Mouse (Mus musculus) forebrain, embryonic 13.5 days (tissue): ENCODE results near the gene Erc2. TPM values are rescaled to one million over a fixed set of nuclear protein-coding genes. Genes with fewer than 3 reads are reported as not detected.
A peak's percentile ranks its signal among the peaks of the same experiment; 100 is the strongest.
"Not testable (repeated sequence)": the region's sequence is repeated elsewhere in the genome, so short reads cannot be mapped to it uniquely, and the experiment has no call there.

Experiments
- ATAC-seq: fragments of 200-750 bp; cut with Nextera tagmentation; 2 replicates; pipeline ENCODE4 v1.8.0; 2017
- H3K27ac ChIP-seq: fragments of 300-500 bp; sonication (generic); 2 replicates; pipeline ENCODE4 v1.5.1; 2015; ENCODE audit warnings: inconsistent platforms, mild to moderate bottlenecking, moderate library complexity
- H3K27me3 ChIP-seq: fragments of 300-500 bp; sonication (generic); 2 replicates; pipeline ENCODE4 v1.6.1; 2015; ENCODE audit warnings: mild to moderate bottlenecking, inconsistent platforms
- H3K36me3 ChIP-seq: fragments of 300-500 bp; sonication (generic); 2 replicates; pipeline ENCODE4 v1.6.1; 2015; ENCODE audit warnings: mild to moderate bottlenecking, inconsistent platforms; ENCODE audit not compliant: poor library complexity, severe bottlenecking
- H3K4me1 ChIP-seq: fragments of 300-500 bp; sonication (generic); 2 replicates; pipeline ENCODE4 v1.6.1; 2015; ENCODE audit warnings: inconsistent platforms
- H3K4me2 ChIP-seq: fragments of 300-500 bp; sonication (generic); 2 replicates; pipeline ENCODE4 v1.6.1; 2015; ENCODE audit warnings: inconsistent platforms, mild to moderate bottlenecking, moderate library complexity
- H3K4me3 ChIP-seq: fragments of 300-500 bp; sonication (generic); 2 replicates; pipeline ENCODE4 v1.5.1; 2015; ENCODE audit warnings: mild to moderate bottlenecking, inconsistent platforms
- H3K9ac ChIP-seq: fragments of 300-500 bp; sonication (generic); 2 replicates; pipeline ENCODE4 v1.6.1; 2015; ENCODE audit warnings: mild to moderate bottlenecking, inconsistent platforms
- H3K9me3 ChIP-seq: fragments of 300-500 bp; sonication (generic); replicated peaks from 2 replicates; pipeline ENCODE4 v1.6.1; 2016; ENCODE audit warnings: inconsistent platforms
- WGBS: fragments of 180-500 bp; shearing (Covaris S2); methylation state at CpG from one replicate; pipeline ENCODE4 v1.1.7; 2015; 5-methylcytosine and 5-hydroxymethylcytosine counted together
- polyA plus RNA-seq: library from polyadenylated mRNA; unstranded; fragments of >200 nt; fragmentation: Nextera tagmentation; extraction: Ambion mirVana; gene quantifications from 2 replicates; pipeline ENCODE4 v1.2.1, GENCODE M21; 2015

Gene Erc2
- polyA plus RNA-seq: 45.7 and 49.8 TPM in 2 replicates

DNA sequence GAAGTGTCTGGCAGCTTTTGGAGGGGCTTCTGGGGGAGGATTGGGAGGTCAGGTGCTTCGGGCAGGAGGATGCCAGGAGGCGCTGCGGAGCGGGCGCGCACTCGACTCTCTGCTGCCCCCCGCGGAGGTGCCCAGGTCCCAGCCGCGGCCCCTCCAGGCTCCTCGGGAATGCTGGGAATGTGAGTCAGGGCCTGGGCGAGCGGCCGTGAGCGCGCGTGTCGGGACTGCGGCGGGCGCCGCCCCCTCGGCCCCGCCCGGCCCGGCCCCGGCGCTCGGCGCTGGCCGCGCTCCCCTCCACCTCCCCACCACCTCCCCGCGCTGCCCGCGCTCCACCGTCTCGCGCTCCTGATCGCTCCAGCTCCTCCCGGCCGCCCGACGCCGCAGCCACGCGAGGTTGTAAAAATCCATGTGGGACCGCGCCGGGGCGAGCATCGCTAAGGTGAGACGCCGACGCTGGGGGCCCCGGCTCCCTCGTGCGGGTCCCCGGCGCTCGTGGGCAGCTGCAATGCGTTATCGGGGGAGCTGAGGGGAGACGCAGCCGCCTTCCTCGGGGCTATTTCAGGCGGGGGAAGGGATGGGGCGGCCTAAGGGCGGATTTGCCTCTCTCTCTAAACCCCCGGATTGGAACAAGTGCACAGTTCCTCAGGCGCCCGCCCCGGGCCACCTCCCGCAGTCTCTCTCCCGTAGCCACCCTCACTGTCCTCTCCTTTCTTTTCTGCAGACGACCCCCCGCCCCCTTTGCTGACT is at the start of gene Erc2:
Gene Erc2 (plus strand): TSS at position 253 of the 747 bp plus-strand sequence.
- under 1% methylated on average over 41 of the region's 78 CpGs for WGBS
- H3K4me2 ChIP-seq: peak within 1 kb of the TSS; percentile 86
- peak within 1 kb of the TSS; percentile 84 for H3K27ac ChIP-seq
- peaks cover 13% of the 10 kb centered on the region for H3K4me1 ChIP-seq
- no peaks in the 10 kb centered on the region for H3K9me3 ChIP-seq
- H3K4me3 ChIP-seq: peak within 1 kb of the TSS; percentile 78
- no peaks in the 10 kb centered on the region for H3K27me3 ChIP-seq
- peak; percentile 95 for ATAC-seq
- H3K36me3 ChIP-seq: no peaks in the 10 kb centered on the region
- peak within 1 kb of the TSS; percentile 89 for H3K9ac ChIP-seq

DNA sequence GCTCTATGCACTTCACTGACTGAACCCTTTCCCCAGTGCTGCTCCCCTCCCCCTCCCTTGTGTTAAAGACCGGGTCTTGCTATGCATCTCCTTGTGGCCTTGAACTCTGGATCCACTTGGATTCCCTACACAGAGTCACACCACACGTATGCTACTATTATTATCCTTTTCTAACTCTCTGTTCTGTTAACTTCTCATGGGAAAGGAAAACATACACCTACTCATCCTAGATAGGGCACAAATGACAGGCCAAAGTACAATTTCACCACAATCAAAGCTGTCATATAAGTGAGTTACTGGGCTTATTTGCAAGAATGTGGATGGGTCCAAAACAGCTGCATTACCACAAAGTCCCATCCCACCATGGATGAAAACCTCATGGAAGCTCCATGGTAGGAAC is 43.8 kb upstream of the Erc2 start:
- Histone ChIP-seq H3K4me2 (no peak overlapping the region), H3K27ac (no peak overlapping the region), H3K4me3 (no peak overlapping the region), H3K27me3 (no peaks in the 10 kb centered on the region), H3K36me3 (no peaks in the 10 kb centered on the region), H3K9me3 (no peaks in the 10 kb centered on the region), H3K4me1 (no peaks in the 10 kb centered on the region), H3K9ac (no peak overlapping the region)
- no peak for ATAC-seq
- 90% methylated on average over 2 of the region's 2 CpGs for WGBS

DNA sequence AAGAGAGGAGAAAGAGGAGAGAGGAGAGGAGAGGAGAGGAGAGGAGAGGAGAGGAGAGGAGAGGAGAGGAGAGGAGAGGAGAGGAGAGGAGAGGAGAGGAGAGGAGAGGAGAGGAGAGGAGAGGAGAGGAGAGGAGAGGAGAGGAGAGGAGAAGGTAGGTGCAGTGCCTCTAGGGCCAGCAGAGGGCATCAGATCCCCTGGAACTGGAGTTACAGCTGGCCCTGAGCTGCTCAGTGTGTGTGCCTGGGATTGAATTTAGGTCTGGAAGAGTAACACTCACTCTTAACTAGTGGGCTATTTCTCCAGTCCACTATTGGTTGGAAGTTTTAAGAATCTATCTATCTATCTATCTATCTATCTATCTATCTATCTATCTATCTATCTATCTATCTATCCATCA is 32.6 kb upstream of the Erc2 start:
- H3K4me1 ChIP-seq, H3K36me3 ChIP-seq, H3K9me3 ChIP-seq, H3K4me2 ChIP-seq, ATAC-seq, H3K27ac ChIP-seq, H3K27me3 ChIP-seq, H3K9ac ChIP-seq, H3K4me3 ChIP-seq: not testable (repeated sequence)

DNA sequence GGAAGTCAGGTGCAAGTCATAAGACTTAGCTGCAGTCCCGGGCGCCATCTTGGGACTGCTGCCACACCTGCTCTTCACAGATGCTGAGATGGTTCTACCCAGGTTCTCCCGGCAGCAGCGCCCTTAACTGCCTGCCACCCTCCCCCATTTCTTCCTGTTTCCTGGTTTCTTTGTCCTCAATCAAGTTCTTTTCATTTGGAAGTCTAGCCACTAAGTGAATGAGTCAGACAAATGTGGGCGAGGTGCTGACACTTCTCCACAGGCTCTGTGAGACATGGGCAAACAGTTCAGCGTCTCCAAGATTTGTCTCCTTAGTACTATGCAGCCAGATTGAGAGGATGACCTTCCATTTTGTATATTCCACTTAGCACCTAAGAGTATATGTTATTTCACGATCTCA is 30.1 kb upstream of the Erc2 start:
- no peak overlapping the region for H3K4me2 ChIP-seq
- no peaks in the 10 kb centered on the region for H3K27me3 ChIP-seq
- H3K27ac ChIP-seq: no peak overlapping the region
- 89% methylated on average over 7 of the region's 7 CpGs for WGBS
- no peaks in the 10 kb centered on the region for H3K36me3 ChIP-seq
- no peak overlapping the region for H3K4me3 ChIP-seq
- 0 out of 2 replicates have a peak, but pooled peaks cover 4% of the 10 kb centered on the region for H3K9me3 ChIP-seq
- no peaks in the 10 kb centered on the region for H3K4me1 ChIP-seq
- ATAC-seq: no peak
- H3K9ac ChIP-seq: no peak overlapping the region

DNA sequence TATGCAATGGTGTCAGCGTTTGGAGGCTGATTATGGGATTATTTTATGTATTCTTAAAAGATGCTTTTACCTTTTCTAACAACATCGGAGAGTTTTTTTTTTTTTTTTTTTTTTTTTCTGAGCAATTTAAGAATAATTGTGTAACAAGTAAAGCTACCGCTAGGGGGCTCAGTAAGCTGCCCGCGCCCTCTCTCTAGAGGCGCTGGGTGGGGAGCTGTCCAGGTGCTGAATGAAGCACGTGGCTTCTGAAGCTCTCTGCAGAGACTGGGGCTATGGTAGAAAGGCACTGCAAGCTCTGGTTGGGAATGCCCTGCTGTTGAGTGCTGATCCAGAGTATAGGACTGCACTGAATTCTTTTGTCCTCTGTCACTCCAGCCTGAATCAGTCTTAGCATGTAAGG is 26.0 kb upstream of the Erc2 start:
- ATAC-seq: peak; percentile 84; the same call in 1 of the 2 replicates
- H3K9ac ChIP-seq: no peak overlapping the region
- 4% methylated on average over 7 of the region's 7 CpGs for WGBS

DNA sequence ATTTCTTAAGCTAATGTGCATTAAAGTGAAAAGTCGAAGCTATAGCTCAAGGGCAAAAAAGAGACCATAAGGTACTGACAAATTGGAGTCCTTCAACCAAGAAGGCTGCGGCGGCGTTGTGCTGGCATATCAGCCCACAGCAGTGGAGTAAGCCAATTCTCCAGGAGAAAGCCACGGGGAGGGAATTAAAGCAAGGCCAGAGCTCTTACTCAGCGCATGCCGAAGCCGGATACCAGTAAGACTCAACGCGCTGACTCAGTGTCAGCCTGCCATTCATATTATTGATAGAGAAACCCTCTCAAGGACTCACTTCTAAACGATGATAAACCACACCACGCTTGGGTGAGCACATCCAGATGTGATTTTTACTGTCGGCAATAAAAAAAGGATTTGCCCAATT is 20.1 kb upstream of the Erc2 start:
- no peak overlapping the region for H3K9ac ChIP-seq
- no peak for ATAC-seq
- H3K9me3 ChIP-seq: no peaks in the 10 kb centered on the region
- H3K36me3 ChIP-seq: no peaks in the 10 kb centered on the region
- H3K4me3 ChIP-seq: no peak overlapping the region
- WGBS: 79% methylated on average over 13 of the region's 13 CpGs
- no peak overlapping the region for H3K4me2 ChIP-seq
- H3K27me3 ChIP-seq: no peaks in the 10 kb centered on the region
- H3K27ac ChIP-seq: no peak overlapping the region
- no peaks in the 10 kb centered on the region for H3K4me1 ChIP-seq

More for the DNA sequence above, 26.0 kb upstream of the Erc2 start:
- Histone ChIP-seq H3K36me3 (no peaks in the 10 kb centered on the region), H3K4me3 (no peak overlapping the region), H3K27ac (no peak overlapping the region), H3K4me2 (no peak overlapping the region), H3K27me3 (no peaks in the 10 kb centered on the region), H3K4me1 (no peaks in the 10 kb centered on the region), H3K9me3 (0 out of 2 replicates have a peak, but pooled peaks cover 4% of the 10 kb centered on the region)

DNA sequence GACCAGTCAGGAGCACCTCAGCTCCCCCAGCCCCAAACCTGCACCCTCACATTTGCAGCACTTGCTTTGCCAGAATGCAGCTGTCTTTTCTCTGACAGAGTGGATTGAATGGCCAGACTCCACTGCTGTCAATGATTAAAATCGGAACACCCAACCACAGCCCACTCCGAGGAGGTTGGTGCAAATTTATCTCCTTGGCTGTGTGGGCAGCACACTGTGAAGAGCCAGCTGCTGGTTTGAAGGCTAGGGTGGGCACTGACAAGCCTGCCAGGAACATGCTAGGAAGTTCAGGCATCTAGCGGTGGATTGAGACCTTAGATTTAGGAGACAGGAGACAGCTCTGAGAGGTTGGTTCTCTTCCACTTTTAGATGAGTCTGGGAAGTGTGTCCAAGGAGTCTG is 14.8 kb upstream of the Erc2 start:
- Histone ChIP-seq H3K4me2 (no peak overlapping the region), H3K9ac (no peak overlapping the region), H3K9me3 (no peaks in the 10 kb centered on the region; the same call in 1 of the 2 replicates), H3K4me3 (no peak overlapping the region), H3K27me3 (no peaks in the 10 kb centered on the region), H3K36me3 (no peaks in the 10 kb centered on the region), H3K27ac (no peak overlapping the region), H3K4me1 (no peaks in the 10 kb centered on the region)
- 89% methylated on average over 3 of the region's 3 CpGs for WGBS
- no peak for ATAC-seq

DNA sequence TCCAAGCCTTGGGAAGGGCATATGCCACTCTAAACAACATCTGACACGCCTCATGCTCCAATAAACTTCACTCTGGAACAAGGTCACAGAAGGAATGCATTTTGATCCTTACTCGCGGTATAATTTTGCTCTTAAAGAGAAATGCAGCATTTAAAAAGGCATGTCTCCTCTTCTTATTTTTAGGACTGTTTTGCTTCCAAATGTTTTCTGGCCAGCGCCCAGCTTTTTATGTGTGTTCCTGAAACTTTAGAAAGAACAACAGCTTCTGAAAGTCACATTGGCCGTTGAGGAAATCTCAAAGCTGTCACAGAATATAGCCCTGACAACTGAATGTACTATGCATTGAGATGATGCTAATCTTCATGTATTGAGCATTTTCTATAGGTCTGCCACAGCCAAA is 8.5 kb upstream of the Erc2 start:
- Histone ChIP-seq H3K9me3 (no peaks in the 10 kb centered on the region; the same call in 1 of the 2 replicates), H3K9ac (no peak overlapping the region), H3K27ac (no peak overlapping the region), H3K4me3 (no peak overlapping the region), H3K36me3 (no peaks in the 10 kb centered on the region), H3K27me3 (no peaks in the 10 kb centered on the region), H3K4me2 (no peak overlapping the region), H3K4me1 (no peaks in the 10 kb centered on the region)
- ATAC-seq: no peak
- WGBS: 81% methylated on average over 5 of the region's 5 CpGs

DNA sequence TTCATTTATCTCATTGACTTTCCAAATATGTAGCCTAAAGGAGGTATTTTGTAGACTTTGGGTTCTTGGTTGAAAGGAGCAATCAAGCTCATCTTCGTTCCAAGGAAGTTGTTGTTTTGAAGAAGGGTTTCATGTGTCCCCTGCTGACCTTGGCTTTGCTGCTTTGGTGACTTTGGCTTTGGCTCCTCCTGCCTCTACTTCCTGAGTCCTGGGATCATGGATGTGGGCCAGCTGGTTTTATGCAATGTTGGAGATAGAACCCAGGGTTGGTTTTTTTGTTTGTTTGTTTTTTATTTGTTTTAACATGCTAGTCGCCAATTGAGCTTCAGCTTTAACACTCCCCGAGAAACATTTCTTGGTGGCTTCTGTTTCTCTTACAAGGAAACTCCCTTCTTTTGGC is 4.9 kb upstream of the Erc2 start:
- no peak overlapping the region for H3K27ac ChIP-seq

DNA sequence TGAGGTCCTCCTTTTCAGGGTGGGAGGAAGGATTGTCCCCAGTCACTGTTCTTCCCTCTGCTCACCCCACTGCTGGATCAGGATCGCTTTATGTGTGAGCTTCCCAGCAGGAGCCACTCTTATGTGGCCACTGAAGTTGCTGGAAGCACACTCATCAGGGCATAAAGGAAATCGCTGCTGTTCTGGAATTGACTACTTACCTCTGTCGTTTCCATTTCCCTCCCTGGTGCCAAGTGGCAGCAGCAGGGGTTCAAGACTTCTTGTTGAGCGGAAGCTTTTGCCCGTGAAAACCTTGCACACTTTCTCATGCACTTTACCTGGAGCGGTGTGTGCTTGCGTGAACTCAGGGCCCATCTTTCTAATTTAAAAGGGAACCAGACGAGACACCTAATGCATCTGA is 652 bp upstream of the Erc2 start:
- ATAC-seq: no peak
- Histone ChIP-seq H3K4me1 (peaks cover 13% of the 10 kb centered on the region), H3K4me2 (peak overlapping the region; percentile 86), H3K27me3 (no peaks in the 10 kb centered on the region), H3K36me3 (no peaks in the 10 kb centered on the region), H3K9me3 (no peaks in the 10 kb centered on the region), H3K27ac (no peak overlapping the region), H3K4me3 (peak overlapping the region; percentile 78; the same call in 1 of the 2 replicates), H3K9ac (no peak overlapping the region)
- WGBS: 46% methylated on average over 8 of the region's 8 CpGs

More for the DNA sequence above, 4.9 kb upstream of the Erc2 start:
- WGBS: 84% methylated on average over 3 of the region's 3 CpGs
- ATAC-seq: no peak
- Histone ChIP-seq H3K4me2 (no peak overlapping the region), H3K27me3 (no peaks in the 10 kb centered on the region), H3K9ac (no peak overlapping the region), H3K9me3 (no peaks in the 10 kb centered on the region), H3K4me1 (no peaks in the 10 kb centered on the region), H3K36me3 (no peaks in the 10 kb centered on the region), H3K4me3 (no peak overlapping the region)

DNA sequence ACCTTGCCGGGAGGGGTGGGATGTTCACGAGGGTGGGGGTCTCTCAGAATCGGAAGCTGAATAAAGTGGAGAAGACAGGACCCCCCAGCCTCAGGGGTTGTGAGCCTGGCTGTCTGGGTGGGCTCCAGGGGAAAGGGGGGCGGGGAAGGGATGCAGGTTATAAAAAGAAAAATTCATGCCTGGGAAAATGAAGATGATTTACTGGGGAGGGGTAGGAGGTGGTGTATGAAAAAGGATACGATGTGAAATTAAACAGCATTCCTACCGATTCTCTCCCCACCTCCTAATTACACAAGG is 643 bp downstream of the Erc2 start:
- Histone ChIP-seq H3K4me2 (peak overlapping the region; percentile 86), H3K27ac (peak overlapping the region; percentile 84), H3K27me3 (no peaks in the 10 kb centered on the region), H3K4me1 (peaks cover 13% of the 10 kb centered on the region), H3K9ac (peak overlapping the region; percentile 89), H3K36me3 (no peaks in the 10 kb centered on the region), H3K4me3 (peak overlapping the region; percentile 78), H3K9me3 (no peaks in the 10 kb centered on the region)
- no peak; the same call in 1 of the 2 replicates for ATAC-seq
- WGBS: 0% methylated on average over 6 of the region's 6 CpGs

DNA sequence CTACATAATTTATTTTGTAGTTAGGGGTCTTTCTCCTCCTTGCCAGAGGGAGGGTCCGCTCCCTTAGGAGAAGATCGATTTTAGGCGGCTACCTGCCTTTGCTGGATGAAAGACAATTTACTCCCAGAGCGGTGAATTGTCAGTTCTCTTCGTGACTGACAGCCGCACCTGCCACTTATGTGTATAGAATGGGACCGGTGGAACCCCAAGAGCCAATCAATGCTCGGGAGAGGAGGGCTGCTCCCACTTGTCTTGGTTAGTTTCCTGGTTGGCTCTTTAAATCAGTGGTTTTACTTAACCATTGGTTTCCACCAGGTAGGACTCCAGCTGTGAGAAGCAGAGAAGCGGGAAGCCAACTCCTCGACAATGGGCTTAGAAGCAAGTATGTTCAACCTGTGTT is 1.1 kb downstream of the Erc2 start:
- Histone ChIP-seq H3K9me3 (no peaks in the 10 kb centered on the region), H3K27ac (peak overlapping the region; percentile 84; the same call in 1 of the 2 replicates), H3K4me3 (peak overlapping the region; percentile 78), H3K4me1 (peaks cover 13% of the 10 kb centered on the region), H3K4me2 (peak overlapping the region; percentile 86), H3K27me3 (no peaks in the 10 kb centered on the region), H3K9ac (peak overlapping the region; percentile 89), H3K36me3 (no peaks in the 10 kb centered on the region)
- peak; percentile 90 for ATAC-seq
- WGBS: 4% methylated on average over 10 of the region's 10 CpGs

DNA sequence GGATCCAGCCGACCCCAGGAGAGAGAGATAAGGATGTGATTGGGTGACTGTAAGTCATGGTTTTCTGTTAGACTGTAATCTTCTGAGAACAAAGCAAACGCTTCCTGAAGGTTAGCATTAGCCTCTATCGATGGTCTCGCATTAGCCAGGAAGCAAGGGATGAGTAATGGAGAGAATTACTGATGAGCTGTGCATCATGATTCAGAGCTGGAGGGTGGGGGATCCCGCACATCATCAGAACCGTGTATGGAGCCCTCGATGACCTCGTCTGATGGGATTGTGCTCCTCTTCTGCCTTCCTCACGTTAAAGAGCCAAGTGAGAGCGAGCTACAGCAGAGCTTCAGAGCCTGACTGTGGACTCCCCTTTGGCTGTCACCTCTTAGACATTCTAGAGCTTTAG is 6.5 kb downstream of the Erc2 start:
- no peaks in the 10 kb centered on the region for H3K9me3 ChIP-seq
- H3K27ac ChIP-seq: no peak overlapping the region
- peaks cover 28% of the 10 kb centered on the region for H3K4me1 ChIP-seq
- no peaks in the 10 kb centered on the region for H3K27me3 ChIP-seq
- no peak for ATAC-seq
- H3K4me3 ChIP-seq: no peak overlapping the region
- H3K4me2 ChIP-seq: no peak overlapping the region
- H3K36me3 ChIP-seq: no peaks in the 10 kb centered on the region
- WGBS: 82% methylated on average over 10 of the region's 10 CpGs
- no peak overlapping the region for H3K9ac ChIP-seq
